Mouse (Mus musculus): ENCODE measurements around the gene Fras1. TPM values are rescaled to one million over a fixed set of nuclear protein-coding genes. Genes with fewer than 3 reads are reported as not detected.
A peak's percentile ranks its signal among the peaks of the same experiment; 100 is the strongest.

Fras1 gene
- 15.7 and 18.7 TPM in 2 replicates for polyA plus RNA-seq (2014; fragmentation: Nextera tagmentation; extraction: Ambion mirVana)

GRCm38 (mm10) chr5:96373567-96373985 lies at the start of gene Fras1:
Gene Fras1, plus strand, starts transcription at chr5:96373955.
- Histone ChIP-seq H3K4me2 (ENCODE audit: low read depth, low read length, severe bottlenecking) (peak within 1 kb of the TSS; percentile 88), H3K9ac (ENCODE audit: low read length) (peak within 1 kb of the TSS; percentile 75), H3K27ac (ENCODE audit: low read depth, low read length) (peak within 1 kb of the TSS; percentile 76), H3K27me3 (ENCODE audit: control insufficient read depth, insufficient read depth, low read length) (no peaks in the 10 kb centered on the region), H3K4me1 (replicated peaks; ENCODE audit: control insufficient read depth, insufficient read depth, low read length) (peaks cover 4% of the 10 kb centered on the region; the same call in 1 of the 2 replicates), H3K4me3 (ENCODE audit: low read depth, low read length) (peak within 1 kb of the TSS; percentile 60), H3K9me3 (ENCODE audit: control insufficient read depth, low read length) (no peaks in the 10 kb centered on the region), H3K36me3 (ENCODE audit: control insufficient read depth, insufficient read depth, low read length) (no peaks in the 10 kb centered on the region)
- 0% methylated on average over 16 of the region's 16 CpGs for WGBS
- peak; percentile 85 for DNase-seq (ENCODE audit: low spot score)
- peak; percentile 75 for ATAC-seq (replicated peaks; ENCODE audit: low FRiP score)

GRCm38 (mm10) chr5:96331048-96331737 lies 42.6 kb upstream of the Fras1 start:
- DNase-seq (ENCODE audit: low spot score) = no peak
- Histone ChIP-seq H3K9me3 (ENCODE audit: control insufficient read depth, low read length) (no peaks in the 10 kb centered on the region), H3K4me3 (ENCODE audit: low read depth, low read length) (no peak overlapping the region), H3K27ac (ENCODE audit: low read depth, low read length) (no peak overlapping the region), H3K27me3 (ENCODE audit: control insufficient read depth, insufficient read depth, low read length) (no peaks in the 10 kb centered on the region), H3K4me2 (ENCODE audit: low read depth, low read length, severe bottlenecking) (no peak overlapping the region), H3K36me3 (ENCODE audit: control insufficient read depth, insufficient read depth, low read length) (no peaks in the 10 kb centered on the region), H3K4me1 (replicated peaks; ENCODE audit: control insufficient read depth, insufficient read depth, low read length) (no peaks in the 10 kb centered on the region), H3K9ac (ENCODE audit: low read length) (no peak overlapping the region)
- no peak for ATAC-seq (replicated peaks; ENCODE audit: low FRiP score)
- WGBS = 94% methylated on average over 25 of the region's 25 CpGs

- Histone ChIP-seq H3K36me3 (ENCODE audit: control insufficient read depth, insufficient read depth, low read length) (no peaks in the 10 kb centered on the region), H3K9ac (ENCODE audit: low read length) (no peak overlapping the region), H3K27ac (ENCODE audit: low read depth, low read length) (no peak overlapping the region), H3K9me3 (ENCODE audit: control insufficient read depth, low read length) (no peaks in the 10 kb centered on the region), H3K4me1 (replicated peaks; ENCODE audit: control insufficient read depth, insufficient read depth, low read length) (no peaks in the 10 kb centered on the region), H3K4me3 (ENCODE audit: low read depth, low read length) (no peak overlapping the region), H3K4me2 (ENCODE audit: low read depth, low read length, severe bottlenecking) (no peak overlapping the region), H3K27me3 (ENCODE audit: control insufficient read depth, insufficient read depth, low read length) (no peaks in the 10 kb centered on the region)
- 91% methylated on average over 5 of the region's 5 CpGs for WGBS
- ATAC-seq (replicated peaks; ENCODE audit: low FRiP score) (no peak), DNase-seq (ENCODE audit: low spot score) (no peak)
Measured at GRCm38 (mm10) chr5:96331738-96332070, 42.1 kb upstream of the Fras1 start.

GRCm38 (mm10) chr5:96333963-96334362 lies 39.8 kb upstream of the Fras1 start:
- WGBS = 74% methylated on average over 3 of the region's 3 CpGs
- Histone ChIP-seq H3K27me3 (ENCODE audit: control insufficient read depth, insufficient read depth, low read length) (no peaks in the 10 kb centered on the region), H3K4me1 (replicated peaks; ENCODE audit: control insufficient read depth, insufficient read depth, low read length) (no peaks in the 10 kb centered on the region), H3K4me3 (ENCODE audit: low read depth, low read length) (no peak overlapping the region), H3K36me3 (ENCODE audit: control insufficient read depth, insufficient read depth, low read length) (no peaks in the 10 kb centered on the region), H3K9ac (ENCODE audit: low read length) (no peak overlapping the region), H3K9me3 (ENCODE audit: control insufficient read depth, low read length) (no peaks in the 10 kb centered on the region), H3K27ac (ENCODE audit: low read depth, low read length) (no peak overlapping the region), H3K4me2 (ENCODE audit: low read depth, low read length, severe bottlenecking) (no peak overlapping the region)
- no peak for ATAC-seq (replicated peaks; ENCODE audit: low FRiP score)
- no peak for DNase-seq (ENCODE audit: low spot score)

- H3K9me3 ChIP-seq (ENCODE audit: control insufficient read depth, low read length) = no peaks in the 10 kb centered on the region
Measured at GRCm38 (mm10) chr5:96340564-96340963, 33.2 kb upstream of the Fras1 start.

GRCm38 (mm10) chr5:96344983-96345382 lies 28.8 kb upstream of the Fras1 start:
- Histone ChIP-seq H3K36me3 (ENCODE audit: control insufficient read depth, insufficient read depth, low read length) (no peaks in the 10 kb centered on the region), H3K9me3 (ENCODE audit: control insufficient read depth, low read length) (no peaks in the 10 kb centered on the region), H3K9ac (ENCODE audit: low read length) (no peak overlapping the region), H3K4me2 (ENCODE audit: low read depth, low read length, severe bottlenecking) (no peak overlapping the region), H3K4me1 (replicated peaks; ENCODE audit: control insufficient read depth, insufficient read depth, low read length) (no peaks in the 10 kb centered on the region), H3K4me3 (ENCODE audit: low read depth, low read length) (no peak overlapping the region), H3K27ac (ENCODE audit: low read depth, low read length) (no peak overlapping the region), H3K27me3 (ENCODE audit: control insufficient read depth, insufficient read depth, low read length) (no peaks in the 10 kb centered on the region)
- no peak for DNase-seq (ENCODE audit: low spot score)
- ATAC-seq (replicated peaks; ENCODE audit: low FRiP score) = no peak
- WGBS = 71% methylated on average over 2 of the region's 2 CpGs

More at GRCm38 (mm10) chr5:96340564-96340963, 33.2 kb upstream of the Fras1 start:
- Histone ChIP-seq H3K9ac (ENCODE audit: low read length) (no peak overlapping the region), H3K4me3 (ENCODE audit: low read depth, low read length) (no peak overlapping the region), H3K4me1 (replicated peaks; ENCODE audit: control insufficient read depth, insufficient read depth, low read length) (no peaks in the 10 kb centered on the region), H3K4me2 (ENCODE audit: low read depth, low read length, severe bottlenecking) (no peak overlapping the region), H3K27me3 (ENCODE audit: control insufficient read depth, insufficient read depth, low read length) (no peaks in the 10 kb centered on the region), H3K36me3 (ENCODE audit: control insufficient read depth, insufficient read depth, low read length) (no peaks in the 10 kb centered on the region), H3K27ac (ENCODE audit: low read depth, low read length) (no peak overlapping the region)
- 93% methylated on average over 6 of the region's 6 CpGs for WGBS
- DNase-seq (ENCODE audit: low spot score) (no peak), ATAC-seq (replicated peaks; ENCODE audit: low FRiP score) (no peak)

GRCm38 (mm10) chr5:96351963-96352362 lies 21.8 kb upstream of the Fras1 start:
- H3K9ac ChIP-seq (ENCODE audit: low read length) = no peak overlapping the region
- no peak overlapping the region for H3K27ac ChIP-seq (ENCODE audit: low read depth, low read length)
- no peaks in the 10 kb centered on the region for H3K36me3 ChIP-seq (ENCODE audit: control insufficient read depth, insufficient read depth, low read length)
- no peaks in the 10 kb centered on the region for H3K27me3 ChIP-seq (ENCODE audit: control insufficient read depth, insufficient read depth, low read length)
- no peak overlapping the region for H3K4me3 ChIP-seq (ENCODE audit: low read depth, low read length)
- ATAC-seq (replicated peaks; ENCODE audit: low FRiP score) (no peak), DNase-seq (ENCODE audit: low spot score) (no peak)
- H3K4me1 ChIP-seq (replicated peaks; ENCODE audit: control insufficient read depth, insufficient read depth, low read length) = no peaks in the 10 kb centered on the region
- no peaks in the 10 kb centered on the region for H3K9me3 ChIP-seq (ENCODE audit: control insufficient read depth, low read length)
- H3K4me2 ChIP-seq (ENCODE audit: low read depth, low read length, severe bottlenecking) = no peak overlapping the region

GRCm38 (mm10) chr5:96363950-96364349 lies 9.8 kb upstream of the Fras1 start:
- Histone ChIP-seq H3K9ac (ENCODE audit: low read length) (no peak overlapping the region), H3K4me1 (replicated peaks; ENCODE audit: control insufficient read depth, insufficient read depth, low read length) (no peaks in the 10 kb centered on the region), H3K4me3 (ENCODE audit: low read depth, low read length) (no peak overlapping the region), H3K27me3 (ENCODE audit: control insufficient read depth, insufficient read depth, low read length) (no peaks in the 10 kb centered on the region), H3K9me3 (ENCODE audit: control insufficient read depth, low read length) (no peaks in the 10 kb centered on the region), H3K36me3 (ENCODE audit: control insufficient read depth, insufficient read depth, low read length) (no peaks in the 10 kb centered on the region), H3K4me2 (ENCODE audit: low read depth, low read length, severe bottlenecking) (no peak overlapping the region), H3K27ac (ENCODE audit: low read depth, low read length) (no peak overlapping the region)
- DNase-seq (ENCODE audit: low spot score) = no peak
- peak; percentile 56; the same call in 1 of the 2 replicates for ATAC-seq (replicated peaks; ENCODE audit: low FRiP score)
- 33% methylated on average over 4 of the region's 4 CpGs for whole genome bisulfite sequencing

GRCm38 (mm10) chr5:96365590-96365989 lies 8.2 kb upstream of the Fras1 start:
- no peaks in the 10 kb centered on the region for H3K27me3 ChIP-seq (ENCODE audit: control insufficient read depth, insufficient read depth, low read length)
- no peak for DNase-seq (ENCODE audit: low spot score)

More at GRCm38 (mm10) chr5:96365590-96365989, 8.2 kb upstream of the Fras1 start:
- Histone ChIP-seq H3K9ac (ENCODE audit: low read length) (no peak overlapping the region), H3K9me3 (ENCODE audit: control insufficient read depth, low read length) (no peaks in the 10 kb centered on the region), H3K27ac (ENCODE audit: low read depth, low read length) (no peak overlapping the region), H3K4me3 (ENCODE audit: low read depth, low read length) (no peak overlapping the region), H3K36me3 (ENCODE audit: control insufficient read depth, insufficient read depth, low read length) (no peaks in the 10 kb centered on the region), H3K4me1 (replicated peaks; ENCODE audit: control insufficient read depth, insufficient read depth, low read length) (no peaks in the 10 kb centered on the region), H3K4me2 (ENCODE audit: low read depth, low read length, severe bottlenecking) (no peak overlapping the region)
- WGBS = 87% methylated on average over 5 of the region's 5 CpGs
- ATAC-seq (replicated peaks; ENCODE audit: low FRiP score) = no peak
